Mouse (Mus musculus): Measurements from ENCODE around the gene Nckap5. TPM values are rescaled to one million over a fixed set of nuclear protein-coding genes. Genes with fewer than 3 reads are reported as not detected.

Gene Nckap5
- polyA plus RNA-seq, 1 experiment from 2014 or later = 4.8 TPM

DNA sequence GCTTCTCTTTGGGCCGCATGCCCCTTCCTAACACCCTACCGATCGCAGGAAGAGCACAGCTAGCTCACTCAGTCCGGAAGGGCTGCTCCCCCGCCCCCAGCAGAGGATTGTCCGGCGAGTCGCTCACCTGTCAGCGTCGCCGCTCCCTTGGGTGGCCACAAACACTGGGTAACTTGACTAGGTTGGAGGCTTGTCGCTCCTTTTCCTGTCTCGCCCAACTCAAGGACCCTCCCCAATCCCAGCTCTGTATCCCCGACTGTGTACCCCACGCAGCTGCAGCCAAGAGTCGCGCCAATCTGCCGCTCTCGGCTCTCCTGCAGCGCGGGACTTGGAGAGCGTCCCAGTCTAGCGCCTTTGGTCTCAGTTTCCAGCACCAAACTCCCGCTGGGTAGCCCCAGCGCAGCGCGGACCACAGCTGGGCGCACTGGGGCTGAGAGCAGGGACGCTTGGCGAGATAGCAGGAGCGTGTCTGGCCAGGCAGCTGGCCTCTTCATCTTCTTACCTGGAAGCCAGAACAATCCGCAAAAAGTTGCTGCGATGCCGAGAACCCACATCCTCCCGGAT lies 919.2 kb downstream of the Nckap5 start:
- peaks cover 15% of the 10 kb centered on the region; the same call in 1 of the 2 replicates for H3K4me1 ChIP-seq (ENCODE audit: control insufficient read depth, insufficient read depth, low read length)
- no peaks in the 10 kb centered on the region for H3K36me3 ChIP-seq (ENCODE audit: control insufficient read depth, insufficient read depth, low read length)
- no peaks in the 10 kb centered on the region for H3K9me3 ChIP-seq (ENCODE audit: control insufficient read depth, low read depth, low read length)
- WGBS = under 1% methylated on average over 35 of the region's 35 CpGs
- no peak overlapping the region for H3K27ac ChIP-seq (ENCODE audit: low read length)
- H3K4me3 ChIP-seq (ENCODE audit: low read depth, low read length) = peak overlapping the region; percentile 37
- peaks cover 19% of the 10 kb centered on the region for H3K27me3 ChIP-seq (ENCODE audit: control insufficient read depth, insufficient read depth, low read length)
- ATAC-seq (ENCODE audit: insufficient number of reproducible peaks, insufficient read depth, low FRiP score, low read depth) = peak; percentile 50
- no peak overlapping the region; the same call in 1 of the 2 replicates for H3K9ac ChIP-seq (replicated peaks; ENCODE audit: low read depth, low read length)
- peak overlapping the region; percentile 98 for H3K4me2 ChIP-seq (replicated peaks; ENCODE audit: low read depth, low read length)

GRCm38 (mm10) chr1:125910871-125911265 lies 919.7 kb downstream of the Nckap5 start:
- WGBS = 2% methylated on average over 9 of the region's 9 CpGs
- ATAC-seq (ENCODE audit: insufficient number of reproducible peaks, insufficient read depth, low FRiP score, low read depth) = no peak; the same call in 1 of the 2 replicates

DNA sequence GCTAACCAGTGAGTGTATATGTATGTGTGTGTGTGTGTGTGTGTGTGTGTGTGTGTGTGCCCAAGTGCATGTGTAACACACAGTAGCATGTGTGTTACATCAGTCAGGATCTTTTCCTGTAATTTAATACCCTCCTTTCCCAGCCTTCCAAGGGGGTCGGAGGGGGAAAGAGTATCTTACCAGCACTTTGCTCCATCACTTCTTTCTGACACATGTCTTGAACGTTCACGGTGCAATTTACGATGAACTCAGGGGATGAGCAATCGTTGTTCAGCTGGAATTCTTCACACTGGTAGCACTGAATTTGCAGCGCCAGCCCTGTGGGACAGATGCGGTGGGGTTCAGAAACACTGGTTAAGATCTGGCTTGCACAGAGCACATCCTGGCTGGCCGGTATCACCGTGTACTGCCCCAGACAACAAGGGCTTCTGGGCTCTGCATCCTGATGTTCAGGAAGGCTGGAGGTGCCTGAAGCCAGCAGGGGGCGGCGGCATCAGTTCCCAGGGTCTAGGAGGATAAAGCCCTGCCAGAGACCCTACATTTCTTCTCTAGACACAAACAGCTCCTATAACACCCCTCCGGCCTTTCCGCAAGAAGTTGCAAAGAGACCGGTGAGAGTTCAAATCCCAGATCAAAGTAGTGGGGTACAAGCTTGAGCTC lies 920.3 kb downstream of the Nckap5 start:
- ATAC-seq (ENCODE audit: insufficient number of reproducible peaks, insufficient read depth, low FRiP score, low read depth) = peak; percentile 44

More at GRCm38 (mm10) chr1:125910871-125911265, 919.7 kb downstream of the Nckap5 start:
- Histone ChIP-seq H3K27ac (ENCODE audit: low read length) (no peak overlapping the region), H3K4me1 (ENCODE audit: control insufficient read depth, insufficient read depth, low read length) (peaks cover 15% of the 10 kb centered on the region; the same call in 1 of the 2 replicates), H3K9ac (replicated peaks; ENCODE audit: low read depth, low read length) (no peak overlapping the region), H3K36me3 (ENCODE audit: control insufficient read depth, insufficient read depth, low read length) (no peaks in the 10 kb centered on the region), H3K27me3 (ENCODE audit: control insufficient read depth, insufficient read depth, low read length) (peaks cover 19% of the 10 kb centered on the region), H3K9me3 (ENCODE audit: control insufficient read depth, low read depth, low read length) (no peaks in the 10 kb centered on the region), H3K4me2 (replicated peaks; ENCODE audit: low read depth, low read length) (peak overlapping the region; percentile 98), H3K4me3 (ENCODE audit: low read depth, low read length) (peak overlapping the region; percentile 37)

DNA sequence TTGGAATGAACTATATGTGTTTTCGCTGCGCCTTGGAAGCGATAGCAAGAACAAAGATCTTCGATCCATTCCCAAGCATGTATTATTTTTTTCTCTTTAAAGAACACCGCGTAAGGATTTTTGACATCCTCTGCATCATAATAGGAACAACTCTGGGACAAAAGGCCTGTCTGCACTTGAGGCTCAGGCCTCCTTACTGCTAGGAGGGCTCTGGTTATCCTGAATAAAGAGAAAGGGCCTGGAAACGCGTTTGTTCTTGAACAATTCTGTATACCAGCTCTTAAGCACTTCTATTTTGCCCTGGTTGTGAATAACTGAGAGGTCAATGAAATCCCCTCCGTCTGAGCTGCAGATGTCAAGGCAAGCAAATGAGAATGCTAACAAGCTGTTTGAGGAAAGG lies 937.4 kb downstream of the Nckap5 start:
- no peaks in the 10 kb centered on the region for H3K4me1 ChIP-seq (ENCODE audit: control insufficient read depth, insufficient read depth, low read length)
- no peaks in the 10 kb centered on the region for H3K9me3 ChIP-seq (ENCODE audit: control insufficient read depth, low read depth, low read length)
- ATAC-seq (ENCODE audit: insufficient number of reproducible peaks, insufficient read depth, low FRiP score, low read depth) = no peak
- H3K4me3 ChIP-seq (ENCODE audit: low read depth, low read length) = no peak overlapping the region
- H3K27ac ChIP-seq (ENCODE audit: low read length) = no peak overlapping the region
- H3K4me2 ChIP-seq (replicated peaks; ENCODE audit: low read depth, low read length) = no peak overlapping the region
- no peaks in the 10 kb centered on the region for H3K36me3 ChIP-seq (ENCODE audit: control insufficient read depth, insufficient read depth, low read length)
- H3K27me3 ChIP-seq (ENCODE audit: control insufficient read depth, insufficient read depth, low read length) = no peaks in the 10 kb centered on the region
- 84% methylated on average over 9 of the region's 9 CpGs for WGBS
- no peak overlapping the region for H3K9ac ChIP-seq (replicated peaks; ENCODE audit: low read depth, low read length)

More for the DNA sequence above, 920.3 kb downstream of the Nckap5 start:
- Histone ChIP-seq H3K9ac (replicated peaks; ENCODE audit: low read depth, low read length) (no peak overlapping the region), H3K27ac (ENCODE audit: low read length) (no peak overlapping the region), H3K9me3 (ENCODE audit: control insufficient read depth, low read depth, low read length) (no peaks in the 10 kb centered on the region), H3K4me3 (ENCODE audit: low read depth, low read length) (peak overlapping the region; percentile 37; the same call in 1 of the 2 replicates), H3K4me2 (replicated peaks; ENCODE audit: low read depth, low read length) (peak overlapping the region; percentile 98), H3K4me1 (ENCODE audit: control insufficient read depth, insufficient read depth, low read length) (peaks cover 15% of the 10 kb centered on the region; the same call in 1 of the 2 replicates), H3K27me3 (ENCODE audit: control insufficient read depth, insufficient read depth, low read length) (peaks cover 19% of the 10 kb centered on the region), H3K36me3 (ENCODE audit: control insufficient read depth, insufficient read depth, low read length) (no peaks in the 10 kb centered on the region)
- WGBS = 7% methylated on average over 14 of the region's 14 CpGs

DNA sequence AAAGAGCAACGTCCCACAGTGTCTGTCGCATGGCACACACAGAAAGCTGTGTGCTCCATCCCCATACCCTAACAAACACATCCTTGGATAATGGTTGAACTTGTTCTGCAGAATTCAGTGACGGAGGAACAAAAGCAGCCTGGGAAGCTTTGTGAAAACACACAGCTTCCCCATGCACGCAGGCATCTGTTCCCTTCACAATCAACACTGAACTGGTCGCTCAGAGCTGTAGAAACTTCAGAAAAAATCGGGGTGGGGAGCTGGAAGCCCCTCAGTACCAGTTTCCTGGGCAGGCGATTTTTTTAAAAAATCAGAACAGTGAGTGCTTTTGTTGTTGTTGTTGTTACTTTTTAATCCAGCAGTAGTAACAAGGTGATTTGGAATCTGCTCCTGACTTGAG lies 960.5 kb downstream of the Nckap5 start:
- Histone ChIP-seq H3K4me1 (ENCODE audit: control insufficient read depth, insufficient read depth, low read length) (no peaks in the 10 kb centered on the region), H3K36me3 (ENCODE audit: control insufficient read depth, insufficient read depth, low read length) (no peaks in the 10 kb centered on the region), H3K4me3 (ENCODE audit: low read depth, low read length) (no peak overlapping the region), H3K9ac (replicated peaks; ENCODE audit: low read depth, low read length) (no peak overlapping the region), H3K27me3 (ENCODE audit: control insufficient read depth, insufficient read depth, low read length) (no peaks in the 10 kb centered on the region), H3K9me3 (ENCODE audit: control insufficient read depth, low read depth, low read length) (no peaks in the 10 kb centered on the region), H3K4me2 (replicated peaks; ENCODE audit: low read depth, low read length) (no peak overlapping the region), H3K27ac (ENCODE audit: low read length) (no peak overlapping the region)
- no peak for ATAC-seq (ENCODE audit: insufficient number of reproducible peaks, insufficient read depth, low FRiP score, low read depth)
- 43% methylated on average over 7 of the region's 7 CpGs for WGBS
